Mouse (Mus musculus) lung, embryonic 16.5 days (tissue): ENCODE results near the gene Gas2l1. TPM values are rescaled to one million over a fixed set of nuclear protein-coding genes. Genes with fewer than 3 reads are reported as not detected.

Experiments
- ATAC-seq: fragments of 200-750 bp; cut with Nextera tagmentation; 2 replicates; pipeline ENCODE4 v1.8.0; 2017; ENCODE audit warnings: low read depth, mild to moderate bottlenecking, moderate library complexity
- H3K27ac ChIP-seq: fragments of 300-500 bp; sonication (generic); 2 replicates; pipeline ENCODE4 v1.5.1; 2014; ENCODE audit warnings: mild to moderate bottlenecking, control low read depth, low read length
- H3K27me3 ChIP-seq: fragments of 300-500 bp; sonication (generic); 2 replicates; pipeline ENCODE4 v1.6.1; 2014; ENCODE audit warnings: low read depth, low read length, mixed read lengths; ENCODE audit not compliant: control insufficient read depth, insufficient read depth
- H3K36me3 ChIP-seq: fragments of 300-500 bp; sonication (generic); 2 replicates; pipeline ENCODE4 v1.6.1; 2014; ENCODE audit warnings: low read length; ENCODE audit not compliant: control insufficient read depth, insufficient read depth
- H3K4me1 ChIP-seq: fragments of 300-500 bp; sonication (generic); replicated peaks from 2 replicates; pipeline ENCODE4 v1.6.1; 2014; ENCODE audit warnings: low read length, mixed read lengths; ENCODE audit not compliant: control insufficient read depth, insufficient read depth
- H3K4me2 ChIP-seq: fragments of 300-500 bp; sonication (generic); 2 replicates; pipeline ENCODE4 v1.6.1; 2014; ENCODE audit warnings: low read depth, low read length, control low read depth
- H3K4me3 ChIP-seq: fragments of 300-500 bp; sonication (generic); 2 replicates; pipeline ENCODE4 v1.5.1; 2014; ENCODE audit warnings: mild to moderate bottlenecking, low read length, control low read depth
- H3K9ac ChIP-seq: fragments of 300-500 bp; sonication (generic); 2 replicates; pipeline ENCODE4 v1.6.1; 2014; ENCODE audit warnings: low read length, control low read depth
- H3K9me3 ChIP-seq: fragments of 300-500 bp; sonication (generic); 2 replicates; pipeline ENCODE4 v1.6.1; 2016; ENCODE audit warnings: low read length; ENCODE audit not compliant: control insufficient read depth
- WGBS: fragments of 180-500 bp; shearing (Covaris S2); extraction: QIAGEN DNeasy Blood & Tissue Kit; methylation state at CpG from one replicate; pipeline ENCODE4 v1.1.7; 2014; 5-methylcytosine and 5-hydroxymethylcytosine counted together
- polyA plus RNA-seq: library from polyadenylated mRNA; unstranded; fragments of >200 nt; fragmentation: Nextera tagmentation; extraction: Ambion mirVana; gene quantifications from 2 replicates; pipeline ENCODE4 v1.2.1, GENCODE M21; 2015

Gas2l1 gene
- polyA plus RNA-seq, 1 experiment from 2014 or later: 18.6 TPM

DNA sequence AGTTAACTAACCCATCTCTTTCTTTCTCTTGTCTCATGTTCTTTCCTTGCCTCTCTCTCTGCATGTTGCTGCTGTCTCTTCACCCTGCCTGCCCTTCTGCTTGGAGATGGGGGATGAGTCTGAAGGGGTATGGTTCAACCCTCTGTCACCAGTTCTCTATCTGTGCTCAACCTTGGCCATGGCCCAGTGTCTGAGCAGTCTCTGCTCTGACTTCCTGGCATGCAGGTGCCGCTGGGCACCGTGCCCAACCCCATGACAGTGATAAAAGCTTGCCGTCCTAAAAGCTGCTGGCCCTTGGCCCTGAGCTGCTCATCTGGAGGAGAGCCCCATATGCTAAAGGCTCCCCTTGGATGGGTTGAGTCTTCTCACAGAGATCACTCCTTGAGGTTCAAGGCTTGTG lies 32.0 kb downstream of the Gas2l1 start:
- Histone ChIP-seq H3K4me2 (no peak overlapping the region), H3K9me3 (no peaks in the 10 kb centered on the region), H3K27ac (no peak overlapping the region), H3K9ac (no peak overlapping the region), H3K4me3 (no peak overlapping the region), H3K27me3 (no peaks in the 10 kb centered on the region), H3K4me1 (no peaks in the 10 kb centered on the region), H3K36me3 (peaks cover 19% of the 10 kb centered on the region)
- WGBS: 69% methylated on average over 3 of the region's 3 CpGs
- ATAC-seq: no peak

DNA sequence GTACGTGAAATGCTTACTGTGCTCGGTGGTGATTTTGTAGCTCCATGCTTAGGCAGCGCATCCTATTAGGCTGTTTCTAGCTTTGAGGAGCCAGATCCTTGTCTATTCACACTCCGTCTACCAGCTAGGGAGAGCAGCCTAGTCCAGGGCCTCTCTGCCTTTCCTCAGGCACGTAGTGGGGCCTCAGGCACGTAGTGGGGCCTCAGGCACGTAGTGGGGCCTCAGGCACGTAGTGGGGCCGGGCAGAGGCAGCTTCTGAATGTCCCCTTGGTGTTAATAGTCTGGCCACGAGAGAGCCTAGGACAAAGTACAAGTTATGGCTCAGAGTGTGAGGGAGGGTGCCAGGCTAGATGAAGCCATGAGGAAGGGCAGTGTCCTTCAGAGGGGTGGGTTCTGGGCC lies 32.4 kb downstream of the Gas2l1 start:
- WGBS: 88% methylated on average over 10 of the region's 10 CpGs
- no peak overlapping the region for H3K4me2 ChIP-seq
- no peak overlapping the region for H3K9ac ChIP-seq
- ATAC-seq: no peak
- H3K9me3 ChIP-seq: no peaks in the 10 kb centered on the region
- no peak overlapping the region for H3K27ac ChIP-seq
- peaks cover 19% of the 10 kb centered on the region for H3K36me3 ChIP-seq
- no peaks in the 10 kb centered on the region for H3K27me3 ChIP-seq
- no peak overlapping the region for H3K4me3 ChIP-seq
- no peaks in the 10 kb centered on the region for H3K4me1 ChIP-seq

DNA sequence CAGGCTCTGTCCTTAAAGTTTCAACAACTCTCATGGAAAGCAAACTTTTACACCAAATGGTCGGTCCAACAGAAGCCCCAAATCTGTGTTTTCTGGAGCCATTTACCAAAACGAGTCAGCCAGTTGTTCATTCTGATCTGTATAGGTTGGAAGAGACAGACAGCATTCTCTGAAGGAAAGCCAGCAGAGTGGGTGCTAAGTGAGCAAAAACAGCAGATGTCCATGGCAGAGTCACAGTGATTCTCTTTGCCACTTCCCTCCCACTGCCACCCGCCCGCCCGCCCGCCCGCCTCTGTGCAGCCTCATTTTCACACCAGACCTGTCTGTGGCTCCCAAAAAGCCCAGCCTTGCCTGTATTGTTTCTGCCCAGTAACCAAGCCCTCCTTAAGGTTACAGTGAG lies 36.9 kb downstream of the Gas2l1 start:
- ATAC-seq: no peak
- H3K4me3 ChIP-seq: no peak overlapping the region
- WGBS: 95% methylated on average over 7 of the region's 7 CpGs

DNA sequence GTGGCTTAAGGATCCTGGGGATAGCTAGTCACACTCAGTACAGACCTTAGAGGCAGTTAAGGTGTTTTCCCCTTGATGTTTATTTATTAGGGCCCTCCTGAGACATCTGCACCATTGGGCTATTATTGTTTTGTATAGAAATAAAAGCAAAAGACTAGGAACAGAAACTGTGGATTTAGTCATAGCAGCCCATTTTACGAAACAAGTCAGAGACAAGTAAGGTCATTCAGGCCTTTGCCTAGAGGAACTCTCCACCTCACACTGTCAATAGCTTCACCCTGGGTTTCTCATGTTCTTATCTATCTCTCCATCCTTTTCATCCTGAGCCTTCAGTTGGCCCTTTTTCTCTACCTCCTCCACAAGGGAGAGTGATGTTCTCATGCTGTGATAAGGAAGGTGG lies 40.0 kb downstream of the Gas2l1 start:
- H3K27me3 ChIP-seq: no peaks in the 10 kb centered on the region
- H3K36me3 ChIP-seq: peaks cover 14% of the 10 kb centered on the region

More for the DNA sequence above, 36.9 kb downstream of the Gas2l1 start:
- H3K9ac ChIP-seq: no peak overlapping the region
- no peak overlapping the region for H3K27ac ChIP-seq
- peaks cover 13% of the 10 kb centered on the region for H3K36me3 ChIP-seq
- no peak overlapping the region for H3K4me2 ChIP-seq
- H3K4me1 ChIP-seq: no peaks in the 10 kb centered on the region
- H3K9me3 ChIP-seq: no peaks in the 10 kb centered on the region
- no peaks in the 10 kb centered on the region for H3K27me3 ChIP-seq

DNA sequence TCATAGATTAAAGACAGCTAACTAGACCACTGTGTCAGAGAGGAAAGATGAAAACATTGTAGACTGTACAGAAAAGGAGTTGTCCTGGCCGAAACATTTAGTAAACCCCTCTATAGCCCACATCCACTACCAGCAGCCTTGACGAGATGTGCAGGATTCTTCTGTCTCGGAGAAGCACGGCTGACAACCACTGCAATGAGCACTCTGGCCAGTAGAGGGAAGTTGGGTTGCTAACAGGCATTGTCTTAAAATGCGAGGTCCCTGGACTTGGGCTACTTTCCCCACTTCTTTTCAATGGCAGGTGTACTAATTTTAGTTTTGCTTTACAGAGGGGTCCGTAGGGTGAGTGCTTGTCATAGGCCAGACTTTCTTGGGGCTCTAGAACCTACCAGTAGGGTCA lies 47.6 kb downstream of the Gas2l1 start:
- no peak overlapping the region for H3K9ac ChIP-seq
- H3K4me1 ChIP-seq: no peaks in the 10 kb centered on the region
- H3K27me3 ChIP-seq: no peaks in the 10 kb centered on the region
- H3K27ac ChIP-seq: no peak overlapping the region
- ATAC-seq: no peak
- H3K36me3 ChIP-seq: peaks cover 28% of the 10 kb centered on the region
- no peaks in the 10 kb centered on the region for H3K9me3 ChIP-seq
- WGBS: 58% methylated on average over 6 of the region's 6 CpGs
- H3K4me3 ChIP-seq: no peak overlapping the region
- no peak overlapping the region for H3K4me2 ChIP-seq

More for the DNA sequence above, 40.0 kb downstream of the Gas2l1 start:
- Histone ChIP-seq H3K27ac (no peak overlapping the region), H3K9me3 (no peaks in the 10 kb centered on the region), H3K4me1 (no peaks in the 10 kb centered on the region), H3K4me3 (no peak overlapping the region), H3K9ac (no peak overlapping the region), H3K4me2 (no peak overlapping the region)
- no peak for ATAC-seq
- WGBS: 94% methylated on average over 1 of the region's 1 CpGs

DNA sequence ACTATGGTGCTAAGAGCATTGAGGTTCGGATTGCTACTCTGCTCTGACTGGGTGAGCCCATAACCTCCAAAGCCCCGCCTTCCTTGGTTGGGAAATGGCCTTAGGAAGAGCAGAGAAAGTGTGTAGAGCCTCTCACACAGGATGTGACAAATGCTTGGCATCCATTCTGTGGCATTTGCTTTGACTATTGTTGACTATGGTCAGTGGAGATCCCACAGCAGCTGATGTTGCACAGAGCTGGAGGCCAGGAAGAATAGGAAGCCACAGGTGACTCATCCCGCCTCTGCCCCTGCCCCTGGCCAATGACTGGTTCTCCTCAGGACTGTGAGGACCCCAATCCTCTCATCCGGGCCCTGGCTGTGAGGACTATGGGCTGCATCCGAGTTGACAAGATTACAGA lies 48.8 kb downstream of the Gas2l1 start:
- WGBS: 87% methylated on average over 5 of the region's 5 CpGs

DNA sequence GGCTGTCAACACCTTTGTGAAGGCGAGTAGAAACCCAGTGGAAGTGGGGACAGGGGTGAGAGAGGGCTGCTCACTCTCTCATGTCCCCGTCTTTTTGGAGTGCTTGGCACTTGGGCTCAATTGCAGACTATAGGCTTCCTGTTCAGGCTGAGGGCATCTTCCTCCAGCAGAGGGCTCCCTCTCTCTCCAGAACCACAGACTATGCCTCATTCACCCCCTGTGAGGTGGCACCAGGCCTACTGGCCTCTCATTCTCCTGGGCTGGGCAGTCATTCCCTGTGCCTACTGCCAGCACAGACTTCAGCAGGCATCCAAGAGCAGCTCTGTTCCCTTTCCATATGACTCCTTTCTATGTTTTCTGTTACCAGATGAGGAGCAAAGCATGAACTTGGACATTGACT lies 49.4 kb downstream of the Gas2l1 start:
- Histone ChIP-seq H3K9me3 (no peaks in the 10 kb centered on the region), H3K27me3 (no peaks in the 10 kb centered on the region), H3K4me2 (no peak overlapping the region), H3K4me1 (no peaks in the 10 kb centered on the region), H3K9ac (no peak overlapping the region), H3K4me3 (no peak overlapping the region), H3K27ac (no peak overlapping the region), H3K36me3 (peaks cover 30% of the 10 kb centered on the region)
- WGBS: 47% methylated on average over 2 of the region's 2 CpGs
- ATAC-seq: 0 out of 2 replicates have a peak, but pooled peaks have one; percentile 51

More for the DNA sequence above, 48.8 kb downstream of the Gas2l1 start:
- ATAC-seq: no peak
- H3K9ac ChIP-seq: no peak overlapping the region
- no peaks in the 10 kb centered on the region for H3K27me3 ChIP-seq
- no peaks in the 10 kb centered on the region for H3K9me3 ChIP-seq
- no peak overlapping the region for H3K27ac ChIP-seq
- H3K4me1 ChIP-seq: no peaks in the 10 kb centered on the region
- H3K4me2 ChIP-seq: no peak overlapping the region
- H3K4me3 ChIP-seq: no peak overlapping the region
- H3K36me3 ChIP-seq: peaks cover 31% of the 10 kb centered on the region

DNA sequence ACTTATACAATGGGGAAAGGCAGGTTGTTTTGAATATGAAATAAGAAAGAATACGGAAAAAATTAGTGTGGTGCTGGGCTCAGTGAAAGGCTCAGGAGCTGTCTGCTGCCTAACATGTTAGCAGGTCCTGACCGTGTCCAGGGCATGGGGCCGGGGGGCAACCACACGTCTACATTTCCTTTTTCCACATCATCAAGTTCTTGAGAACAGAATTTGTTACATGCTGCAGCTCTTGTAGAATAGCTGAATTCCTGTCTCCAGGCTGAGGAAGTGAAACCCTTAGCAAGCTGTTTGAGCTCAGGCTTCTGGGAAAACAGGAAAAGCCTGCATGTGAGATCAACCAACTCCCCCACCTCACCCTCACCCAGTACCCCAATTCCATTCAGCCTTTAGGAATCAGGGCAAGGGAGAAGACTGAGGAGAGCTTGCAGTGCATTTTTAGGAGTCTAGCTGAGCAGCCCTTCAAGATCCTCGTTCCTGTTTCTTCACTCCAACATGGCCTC lies 52.9 kb downstream of the Gas2l1 start:
- Histone ChIP-seq H3K9ac (no peak overlapping the region), H3K9me3 (no peaks in the 10 kb centered on the region), H3K36me3 (peaks cover 11% of the 10 kb centered on the region), H3K4me2 (no peak overlapping the region), H3K27ac (no peak overlapping the region), H3K4me3 (no peak overlapping the region), H3K4me1 (no peaks in the 10 kb centered on the region; the same call in 1 of the 2 replicates), H3K27me3 (no peaks in the 10 kb centered on the region)
- ATAC-seq: no peak
- 80% methylated on average over 5 of the region's 5 CpGs for WGBS

DNA sequence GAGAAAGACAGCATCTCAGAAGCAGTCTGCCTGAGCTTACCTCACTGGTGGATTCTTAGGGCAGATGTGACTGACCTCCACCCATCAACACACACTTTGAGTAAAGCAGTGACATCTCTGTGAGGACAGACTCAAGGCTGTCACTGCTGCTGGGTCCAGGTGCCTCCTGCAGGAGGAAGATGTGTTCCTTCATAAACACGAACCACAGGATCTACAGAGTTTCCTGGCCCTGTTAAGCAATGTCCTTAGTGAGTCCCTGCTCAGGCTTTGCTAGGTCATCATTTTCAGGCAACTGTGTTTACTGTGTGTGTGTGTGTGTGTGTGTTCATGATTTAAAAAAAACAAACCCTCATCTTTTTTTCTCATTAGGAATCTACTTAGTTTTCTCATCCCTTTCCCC lies 53.6 kb downstream of the Gas2l1 start:
- no peaks in the 10 kb centered on the region; the same call in 1 of the 2 replicates for H3K4me1 ChIP-seq
- H3K36me3 ChIP-seq: peaks cover 11% of the 10 kb centered on the region
- H3K4me3 ChIP-seq: no peak overlapping the region
- H3K27me3 ChIP-seq: no peaks in the 10 kb centered on the region
- H3K4me2 ChIP-seq: no peak overlapping the region
- no peak overlapping the region for H3K9ac ChIP-seq
- no peaks in the 10 kb centered on the region for H3K9me3 ChIP-seq
- H3K27ac ChIP-seq: no peak overlapping the region
- ATAC-seq: no peak
- WGBS: 81% methylated on average over 1 of the region's 1 CpGs

DNA sequence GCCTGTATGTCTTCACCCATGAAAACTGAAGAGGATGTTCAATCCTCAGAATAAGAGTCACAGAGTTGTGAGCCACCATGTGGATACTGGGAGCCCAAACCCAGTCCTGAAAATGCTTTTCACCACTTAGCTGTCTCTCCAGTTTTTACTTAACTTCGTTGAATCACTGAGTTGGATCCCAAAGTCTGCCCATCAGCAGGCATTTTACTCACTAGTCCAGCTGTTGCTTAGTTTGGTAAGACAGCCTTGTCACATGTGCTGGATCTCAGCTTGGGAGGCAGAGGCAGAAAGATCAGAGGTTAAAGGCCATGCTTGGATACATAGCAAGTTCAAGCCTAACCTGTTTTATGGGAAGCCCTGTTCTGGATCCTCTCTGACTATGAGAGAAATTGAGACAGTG lies 54.9 kb downstream of the Gas2l1 start:
- Histone ChIP-seq H3K4me2 (no peak overlapping the region), H3K27ac (no peak overlapping the region), H3K4me3 (no peak overlapping the region), H3K9me3 (no peaks in the 10 kb centered on the region), H3K36me3 (peaks cover 6% of the 10 kb centered on the region; the same call in 1 of the 2 replicates), H3K9ac (no peak overlapping the region), H3K4me1 (no peaks in the 10 kb centered on the region; the same call in 1 of the 2 replicates), H3K27me3 (no peaks in the 10 kb centered on the region)
- no peak for ATAC-seq
- WGBS: 79% methylated on average over 1 of the region's 1 CpGs
